Mouse (Mus musculus) adipose tissue, adult 10 weeks (tissue): ENCODE results near the gene Phip. TPM values are rescaled to one million over a fixed set of nuclear protein-coding genes. Genes with fewer than 3 reads are reported as not detected.

ENCODE experiments used
- polyA plus RNA-seq: library from polyadenylated mRNA; stranded (reverse); fragments of 350-450 nt; fragmentation: Illumina TruSeq; extraction: RNeasy Lipid Tissue Mini Kit (QIAGEN cat#74804); gene quantifications from one replicate; pipeline ENCODE4 v1.2.3, GENCODE M21; 2014; ENCODE audit warnings: low read depth, low replicate concordance

The Phip gene
- polyA plus RNA-seq: 8.1 TPM

DNA sequence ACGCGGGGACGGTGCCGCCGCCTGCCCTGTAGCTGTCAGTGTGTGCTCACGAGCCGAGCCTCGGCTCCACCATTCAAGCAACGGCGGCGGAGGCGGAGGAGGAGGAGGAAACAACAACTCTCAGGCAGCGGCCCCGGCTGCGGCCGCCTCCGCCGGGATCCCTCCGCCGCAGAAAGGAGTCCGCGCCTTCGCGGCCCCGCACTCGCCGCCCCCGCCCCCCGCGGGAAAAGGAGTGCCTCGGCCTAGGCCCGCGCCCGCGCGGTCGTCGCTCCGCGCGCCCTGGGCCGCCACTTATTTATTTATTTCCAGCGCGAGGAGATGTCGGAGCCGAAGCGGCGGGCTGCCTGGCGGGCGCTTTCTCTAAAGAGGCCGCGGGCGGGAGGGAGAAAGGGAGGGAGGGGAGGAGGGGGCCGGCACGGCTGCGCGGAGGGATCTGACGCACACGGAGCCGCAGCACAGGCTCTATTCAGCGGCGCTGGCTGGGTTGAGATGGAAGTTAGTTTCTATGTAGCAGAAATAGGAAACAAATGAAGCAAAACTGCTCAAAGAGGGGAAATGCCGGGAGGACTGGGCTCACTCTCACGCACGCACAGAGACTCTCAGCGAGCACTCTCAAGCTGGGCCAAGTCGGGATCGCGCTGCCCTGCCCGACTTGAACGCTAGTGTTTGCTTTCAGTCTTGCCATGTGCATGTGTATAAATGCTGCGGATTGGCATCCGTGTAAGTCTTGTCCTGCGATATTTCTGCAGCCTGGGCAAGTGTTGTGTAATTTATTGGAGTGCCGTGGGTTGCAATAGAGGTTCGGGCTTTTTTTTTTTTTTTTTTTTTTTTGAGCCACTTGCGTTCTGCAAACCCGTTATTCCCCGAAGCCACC is at the start of gene Phip:
Gene Phip (minus strand): TSS at position 175 of the 874 bp plus-strand sequence.

DNA sequence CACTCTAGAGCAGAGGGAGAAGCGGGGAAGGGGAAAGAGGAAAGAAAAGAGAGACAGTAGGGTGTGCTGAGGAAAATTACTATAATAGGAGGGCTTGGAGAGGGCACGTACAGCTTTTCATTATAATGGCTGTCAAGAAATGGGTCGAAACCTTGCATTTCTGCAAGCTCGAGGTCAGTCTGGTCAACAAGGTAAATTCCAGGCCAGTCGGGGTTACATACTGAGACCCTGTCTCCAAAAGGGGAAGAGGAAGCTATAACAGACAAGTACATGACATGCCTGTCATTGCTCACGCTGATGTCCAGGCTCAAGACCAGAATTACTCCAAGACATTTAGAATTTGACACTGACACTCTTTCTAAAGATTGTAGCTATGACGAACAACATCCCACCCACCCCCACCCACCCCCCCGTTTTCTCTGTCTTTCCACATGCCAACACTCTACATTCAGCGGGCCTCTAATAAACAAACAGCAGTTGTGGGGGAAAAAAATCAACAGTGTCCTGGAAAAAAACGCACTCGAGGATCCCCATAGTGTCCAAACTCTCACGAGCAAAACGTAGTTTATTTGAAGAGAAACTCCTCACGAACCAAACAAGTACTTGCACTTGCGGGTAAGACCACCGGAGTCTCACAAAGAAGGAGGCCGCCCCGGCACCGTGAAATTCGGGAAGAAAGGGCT is 146.2 kb downstream of the Phip start, which contains the start of gene Irak1bp1:
Gene Irak1bp1 (plus strand): TSS at position 534 of the 683 bp plus-strand sequence.

Other genes starting within 250 kb of the Phip start
- 9.0 TPM for gene Irak1bp1, start 146.0 kb downstream of the Phip start, polyA plus RNA-seq
- 32.3 TPM for gene Hmgn3, start 171.2 kb upstream of the Phip start, polyA plus RNA-seq